Mouse (Mus musculus) ES-E14 (cell line): ENCODE measurements around the gene Antxr1.

Source experiments
- CHD2 ChIP-seq: IDR thresholded peaks from 2 replicates; pipeline ENCODE4 v1.6.1; 2014; ENCODE audit warnings: mild to moderate bottlenecking, low read depth, low read length, inconsistent platforms
- HCFC1 ChIP-seq: IDR thresholded peaks from 2 replicates; pipeline ENCODE4 v1.6.1; 2012; ENCODE audit warnings: low read length, inconsistent platforms, borderline replicate concordance; ENCODE audit not compliant: insufficient read depth
- ZC3H11A ChIP-seq: IDR thresholded peaks from 2 replicates; pipeline ENCODE4 v1.6.1; 2012; ENCODE audit warnings: low read depth, mild to moderate bottlenecking, inconsistent platforms, low read length, borderline replicate concordance
- ZNF384 ChIP-seq: IDR thresholded peaks from 2 replicates; pipeline ENCODE4 v1.6.1; 2012; ENCODE audit warnings: low read depth, low read length, inconsistent platforms

DNA sequence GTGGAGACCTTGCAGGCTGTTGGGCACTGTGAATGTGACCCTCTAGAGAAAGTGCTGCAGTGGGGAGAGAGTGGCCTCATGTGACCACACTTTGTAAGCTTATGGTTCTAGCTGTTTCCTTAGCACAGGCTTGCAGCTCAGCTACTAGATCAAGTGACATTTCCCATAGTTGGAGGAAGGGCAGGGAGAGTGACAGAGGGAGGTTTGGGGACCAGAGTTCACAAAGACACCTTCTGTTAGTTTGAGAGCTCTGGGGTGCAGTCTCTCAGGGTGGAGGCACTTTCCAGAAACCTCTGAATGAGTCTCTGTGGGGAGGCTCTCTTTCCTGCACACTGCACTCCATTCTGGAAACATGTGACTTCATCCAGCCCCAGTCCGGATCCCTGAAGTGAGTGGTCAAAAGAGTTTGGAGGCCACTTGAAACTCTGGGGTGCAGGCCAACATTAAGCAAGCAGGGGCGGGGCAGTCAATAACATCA lies 119.5 kb downstream of the Antxr1 start:
- TF ChIP-seq ZC3H11A (no peak), HCFC1 (no peak), CHD2 (no peak), ZNF384 (no peak)
